Mouse (Mus musculus) lung, adult 2 months (tissue): ENCODE measurements around the gene Akap9.

Experiments used
- CTCF ChIP-seq: fragments of 200-500 bp; IDR thresholded peaks from 2 replicates; pipeline ENCODE4 v1.5.1; 2011; ENCODE audit warnings: mild to moderate bottlenecking, low read length, control low read depth; ENCODE audit not compliant: insufficient read depth
- POLR2A ChIP-seq: fragments of 200-500 bp; IDR thresholded peaks from 2 replicates; pipeline ENCODE4 v1.6.1; 2011; ENCODE audit warnings: low read depth, mild to moderate bottlenecking, control low read depth, low read length, borderline replicate concordance; ENCODE audit errors: extremely low read depth

- TF ChIP-seq CTCF (no peak), POLR2A (no peak)
Observed at GRCm38 (mm10) chr5:4009540-4009939, 81.7 kb downstream of the Akap9 start.
